Mouse (Mus musculus) inflammation-experienced regulatory T-cells, adult 16 weeks (primary cell): ENCODE measurements around the gene Adamts6. TPM values are rescaled to one million over a fixed set of nuclear protein-coding genes. Genes with fewer than 3 reads are reported as not detected.

Experiments used
- polyA plus RNA-seq: library from polyadenylated mRNA; unstranded; fragments of 100-300 nt; shearing (Covaris generic); gene quantifications from one replicate; pipeline ENCODE4 v1.2.1, GENCODE M21; 2017

Gene Adamts6
- polyA plus RNA-seq, result 35.3 TPM

DNA sequence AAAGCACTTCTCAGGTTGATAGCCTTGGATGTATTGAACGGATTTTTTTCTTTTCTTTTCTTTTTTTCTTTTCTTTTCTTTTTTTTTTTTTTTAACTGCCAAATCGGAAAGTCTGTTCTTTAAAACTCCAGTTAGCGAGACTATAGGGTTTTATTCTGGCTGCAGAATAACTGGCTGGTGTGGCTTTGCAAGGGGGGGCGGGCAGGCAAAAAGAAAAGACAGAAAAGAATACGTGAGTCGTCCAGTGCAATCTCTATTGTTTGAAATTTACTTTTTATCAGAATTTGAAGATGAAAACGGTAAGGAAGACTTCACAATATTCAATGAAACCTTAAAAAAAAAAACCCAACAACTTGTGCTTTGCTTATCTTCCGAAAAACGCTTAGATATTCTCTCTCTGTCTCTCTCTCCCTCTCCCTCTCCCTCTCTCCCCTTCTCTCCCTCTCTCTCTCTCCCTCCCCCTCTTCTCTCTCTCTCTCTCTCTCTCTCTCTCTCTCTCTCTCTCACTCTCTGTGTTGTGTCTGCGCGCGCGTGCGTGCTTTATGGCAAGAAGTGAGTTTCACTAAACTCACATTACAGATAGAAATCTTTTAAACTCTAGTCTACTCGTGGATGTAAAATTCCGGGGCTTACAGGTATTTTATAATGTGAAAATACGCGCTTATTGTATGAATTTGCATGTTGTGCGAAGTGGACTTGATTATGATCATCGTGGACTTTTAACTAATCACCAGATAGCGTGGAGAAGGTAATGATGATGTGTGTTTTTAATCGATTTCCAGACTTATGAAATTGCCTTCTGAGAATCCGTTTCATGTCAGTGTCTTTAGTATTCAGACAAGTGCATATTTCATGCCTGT lies at the start of gene Adamts6:
Gene Adamts6 (plus strand): TSS at position 470 of the 860 bp plus-strand sequence.

Other genes with a start within 250 kb of the Adamts6 start
- 15.0 TPM for gene Nln, start 178.2 kb upstream of the Adamts6 start, polyA plus RNA-seq
- gene Sgtb, start 178.1 kb upstream of the Adamts6 start, polyA plus RNA-seq, result 0.56 TPM
- 55.8 TPM for gene Trappc13, start 109.4 kb upstream of the Adamts6 start, polyA plus RNA-seq
- gene Trim23, start 109.0 kb upstream of the Adamts6 start, polyA plus RNA-seq, result 21.0 TPM
- 4.1 TPM for gene Cenpk, start 59.2 kb upstream of the Adamts6 start, polyA plus RNA-seq
- gene Ppwd1, start 59.0 kb upstream of the Adamts6 start, polyA plus RNA-seq, result 11.9 TPM